Mouse (Mus musculus): Measurements from ENCODE around the gene Scrg1. TPM values are rescaled to one million over a fixed set of nuclear protein-coding genes. Genes with fewer than 3 reads are reported as not detected.

The Scrg1 gene
- 9.5 and 14.4 TPM in 2 replicates for polyA plus RNA-seq (2015; fragmentation: Nextera tagmentation; extraction: Ambion mirVana)

DNA sequence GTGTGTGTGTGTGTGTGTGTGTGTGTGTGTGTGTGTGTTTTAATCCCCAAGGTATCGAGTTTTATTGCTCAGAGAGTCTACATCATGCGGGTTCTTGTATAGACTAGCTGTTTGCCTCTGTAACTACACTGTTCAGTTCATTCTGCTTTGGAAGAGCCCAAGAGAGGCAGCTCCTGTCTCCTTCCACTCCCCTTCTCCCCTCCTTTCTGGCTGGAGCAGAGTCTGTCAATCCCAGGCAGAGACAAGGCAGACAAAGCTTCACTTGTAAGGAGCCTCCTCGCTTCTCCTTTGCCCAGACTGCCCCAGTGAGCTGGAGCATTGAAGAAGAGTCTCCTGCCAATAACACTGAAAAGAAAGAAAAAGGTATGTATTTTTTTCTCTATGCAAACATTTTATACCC, at the start of gene Scrg1:
TSS of gene Scrg1 (plus strand) at position 159 of the 400 bp plus-strand sequence.

DNA sequence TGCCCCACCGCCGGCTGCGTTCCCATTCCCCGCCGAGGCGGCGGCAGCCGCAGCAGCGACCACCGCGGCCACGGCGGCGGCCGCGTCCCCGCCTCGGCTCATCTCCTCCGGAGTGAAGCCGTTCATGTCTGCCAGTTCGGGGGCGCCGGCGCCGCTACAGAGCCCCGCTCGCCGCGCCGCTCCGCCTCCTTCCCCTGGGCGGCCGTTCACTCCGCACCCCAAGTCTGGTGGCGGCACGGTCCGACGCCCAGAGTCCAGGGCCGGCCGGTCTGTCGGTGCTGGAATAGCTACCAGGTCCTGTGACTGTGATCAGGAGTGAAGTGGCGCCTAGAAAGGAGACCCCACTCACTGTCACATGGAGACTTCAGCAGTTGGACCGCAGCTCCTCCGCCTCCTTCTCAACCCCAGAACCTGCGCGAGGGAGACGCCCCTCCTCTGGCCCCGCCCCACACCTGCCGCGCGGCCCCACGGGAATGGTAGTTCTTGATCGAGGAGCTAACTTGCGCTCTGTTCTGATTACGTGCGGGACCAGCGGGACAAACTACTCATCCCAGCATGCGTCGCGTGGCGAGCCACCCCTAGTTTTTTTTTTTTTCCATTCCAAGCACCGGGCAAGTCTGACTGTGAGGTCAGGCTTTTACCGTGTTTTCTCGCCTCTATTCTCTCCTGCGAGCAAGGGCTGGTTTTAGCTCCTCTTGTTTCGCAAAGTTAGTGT, 31.9 kb downstream of the Scrg1 start, which contains the start of gene Sap30:
TSS of gene Sap30 (minus strand) at position 420 of the 715 bp plus-strand sequence.

DNA sequence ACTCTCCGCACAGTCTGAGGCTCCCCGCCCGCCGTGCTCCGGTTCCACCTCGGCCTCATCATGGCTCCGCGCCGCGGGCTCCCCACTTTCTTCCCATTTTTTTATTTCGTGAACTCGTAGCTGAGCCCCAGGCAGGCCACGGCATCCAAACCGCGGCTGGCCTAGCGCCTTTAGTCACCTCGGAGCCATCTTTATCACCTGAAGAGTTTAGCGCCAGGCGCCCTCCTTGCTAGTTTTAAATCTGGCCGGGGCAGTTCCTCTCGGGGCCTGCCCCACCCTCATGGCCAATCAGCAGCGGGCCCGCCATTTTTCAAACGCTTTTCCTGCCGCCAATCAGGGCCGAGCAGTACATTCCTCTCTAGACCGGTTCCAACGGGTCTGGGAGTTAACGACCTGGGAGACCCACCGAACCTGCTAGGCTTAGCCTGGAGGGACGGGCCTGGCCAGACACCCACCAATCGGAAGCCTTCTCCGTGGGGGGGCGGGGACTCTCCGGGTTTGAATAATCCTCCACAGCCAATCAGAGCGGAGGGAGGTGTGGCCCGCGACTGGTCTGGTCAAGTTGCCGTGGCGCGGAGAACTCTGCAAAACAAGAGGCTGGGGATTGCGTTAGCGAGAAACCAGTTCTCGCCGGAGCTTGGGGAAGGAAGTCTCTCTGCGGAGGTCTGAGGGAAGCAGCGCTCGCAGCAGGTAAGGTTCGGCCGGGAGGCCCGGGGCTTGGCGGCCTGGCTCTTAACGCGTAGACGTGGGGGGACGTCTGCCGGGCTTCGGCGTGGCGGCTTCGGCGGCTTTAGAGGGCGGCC, 55.8 kb downstream of the Scrg1 start, which contains the start of gene Hmgb2:
TSS of gene Hmgb2 (plus strand) at position 592 of the 803 bp plus-strand sequence.

Other genes with a start within 250 kb of the Scrg1 start
- 15.8 and 23.8 TPM in 2 replicates for gene Hand2, start 134.9 kb upstream of the Scrg1 start, polyA plus RNA-seq (2015; fragmentation: Nextera tagmentation; extraction: Ambion mirVana)
- 29.9 and 35.6 TPM in 2 replicates for gene Sap30, start 31.9 kb downstream of the Scrg1 start, polyA plus RNA-seq (2015; fragmentation: Nextera tagmentation; extraction: Ambion mirVana)
- gene Hmgb2, start 56.0 kb downstream of the Scrg1 start, polyA plus RNA-seq (2015; fragmentation: Nextera tagmentation; extraction: Ambion mirVana), result 244 TPM in 2 replicates
- gene Galnt7, start 197.1 kb downstream of the Scrg1 start, polyA plus RNA-seq (2015; fragmentation: Nextera tagmentation; extraction: Ambion mirVana), result 6.2 and 12.3 TPM in 2 replicates

Data from adrenal gland, postnatal 0 days (tissue).